Mouse (Mus musculus): Measurements from ENCODE around the gene Chst11. TPM values are rescaled to one million over a fixed set of nuclear protein-coding genes. Genes with fewer than 3 reads are reported as not detected.

Chst11 gene
- polyA plus RNA-seq, 1 experiment from 2014 or later = 3.2 TPM

DNA sequence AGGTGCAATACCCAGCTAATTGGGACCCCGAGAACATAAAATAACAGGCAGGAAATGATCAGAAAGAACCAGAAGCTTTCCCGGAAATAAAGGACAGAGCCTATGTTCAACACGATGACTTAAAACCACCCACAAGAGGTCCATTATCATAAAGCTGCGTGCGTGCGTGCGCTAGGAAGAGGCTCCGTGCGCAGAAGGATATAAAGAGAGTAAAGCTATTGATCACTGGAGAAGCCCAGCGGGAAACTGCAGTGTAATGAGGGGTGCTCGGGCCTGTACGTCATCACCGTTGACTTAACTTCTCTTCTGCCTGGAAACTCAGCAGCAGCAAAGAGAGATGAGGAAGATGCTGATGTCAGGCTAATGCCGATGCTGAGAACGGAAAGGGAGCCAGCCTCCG, 224.8 kb downstream of the Chst11 start:
- H3K36me3 ChIP-seq (ENCODE audit: control insufficient read depth, insufficient read depth, low read length) = no peaks in the 10 kb centered on the region

DNA sequence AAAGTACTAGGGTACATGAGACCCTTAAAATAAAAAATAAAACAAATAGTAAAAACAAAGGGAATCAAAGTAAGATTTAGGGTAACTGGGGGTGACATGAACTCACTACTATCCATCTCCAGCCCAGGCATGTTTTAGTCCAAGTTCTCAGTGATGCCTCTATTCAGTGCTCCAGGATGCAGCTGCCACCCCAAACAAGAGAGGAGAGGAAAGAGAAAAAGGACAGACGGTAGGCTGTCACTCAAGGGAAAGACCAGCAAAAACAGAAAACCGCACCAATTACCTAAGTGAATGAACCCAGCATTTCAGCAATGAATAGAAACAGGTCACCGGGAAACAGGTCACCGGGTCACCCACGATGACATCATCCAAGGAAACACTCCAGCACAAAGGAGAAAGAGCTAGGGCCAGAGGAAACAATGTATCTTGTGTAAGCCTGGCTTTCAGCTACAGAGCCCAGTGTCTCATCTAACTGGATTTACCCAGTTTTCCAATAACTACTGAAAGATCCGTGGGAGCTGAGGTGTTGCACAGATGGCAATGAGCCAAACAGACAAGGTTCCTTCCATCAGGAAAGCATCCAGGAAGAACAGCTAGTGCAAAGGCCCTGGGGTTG, 225.8 kb downstream of the Chst11 start:
- ATAC-seq = no peak
- Histone ChIP-seq H3K36me3 (ENCODE audit: control insufficient read depth, insufficient read depth, low read length) (no peaks in the 10 kb centered on the region), H3K4me1 (ENCODE audit: control insufficient read depth, insufficient read depth, low read length) (peaks cover 6% of the 10 kb centered on the region), H3K27me3 (ENCODE audit: control insufficient read depth, insufficient read depth, low read depth, low read length) (no peaks in the 10 kb centered on the region), H3K9ac (ENCODE audit: low read depth, low read length) (no peak overlapping the region), H3K4me2 (ENCODE audit: low read length) (no peak overlapping the region), H3K9me3 (replicated peaks; ENCODE audit: control insufficient read depth, low read length, poor library complexity, severe bottlenecking) (no peaks in the 10 kb centered on the region), H3K4me3 (ENCODE audit: low read depth, low read length) (no peak overlapping the region), H3K27ac (ENCODE audit: low read length) (no peak overlapping the region)
- WGBS = 33% methylated on average over 6 of the region's 6 CpGs

More for the DNA sequence above, 224.8 kb downstream of the Chst11 start:
- peaks cover 6% of the 10 kb centered on the region for H3K4me1 ChIP-seq (ENCODE audit: control insufficient read depth, insufficient read depth, low read length)
- no peak overlapping the region for H3K4me3 ChIP-seq (ENCODE audit: low read depth, low read length)
- H3K9me3 ChIP-seq (replicated peaks; ENCODE audit: control insufficient read depth, low read length, poor library complexity, severe bottlenecking) = no peaks in the 10 kb centered on the region
- no peaks in the 10 kb centered on the region for H3K27me3 ChIP-seq (ENCODE audit: control insufficient read depth, insufficient read depth, low read depth, low read length)
- H3K27ac ChIP-seq (ENCODE audit: low read length) = no peak overlapping the region
- no peak overlapping the region for H3K9ac ChIP-seq (ENCODE audit: low read depth, low read length)
- ATAC-seq = no peak
- 60% methylated on average over 16 of the region's 16 CpGs for WGBS
- H3K4me2 ChIP-seq (ENCODE audit: low read length) = peak overlapping the region; percentile 24; the same call in 1 of the 2 replicates

DNA sequence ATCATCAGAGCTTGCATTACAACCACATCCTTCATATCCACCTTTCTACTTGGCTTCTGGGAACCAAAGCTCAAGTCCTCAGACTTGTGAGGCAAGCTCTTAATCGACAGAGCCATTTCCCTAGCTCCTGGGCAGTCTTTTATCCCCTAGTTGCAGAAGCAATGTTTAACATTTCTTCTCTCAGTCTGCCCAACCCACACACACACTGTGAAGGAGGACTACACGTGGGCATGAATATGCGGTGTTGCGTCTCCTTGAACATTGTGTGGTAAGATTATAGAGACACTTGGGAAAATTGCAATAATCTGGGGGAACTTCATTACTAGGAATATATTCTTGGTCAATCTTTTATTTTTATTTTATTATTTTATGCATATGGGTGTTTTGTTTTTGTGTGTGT, 227.3 kb downstream of the Chst11 start:
- no peak overlapping the region for H3K4me3 ChIP-seq (ENCODE audit: low read depth, low read length)
- ATAC-seq = no peak
- H3K4me1 ChIP-seq (ENCODE audit: control insufficient read depth, insufficient read depth, low read length) = peaks cover 6% of the 10 kb centered on the region
- 95% methylated on average over 4 of the region's 4 CpGs for WGBS
- H3K36me3 ChIP-seq (ENCODE audit: control insufficient read depth, insufficient read depth, low read length) = no peaks in the 10 kb centered on the region
- no peak overlapping the region for H3K4me2 ChIP-seq (ENCODE audit: low read length)
- no peak overlapping the region for H3K9ac ChIP-seq (ENCODE audit: low read depth, low read length)
- no peak overlapping the region for H3K27ac ChIP-seq (ENCODE audit: low read length)
- H3K9me3 ChIP-seq (replicated peaks; ENCODE audit: control insufficient read depth, low read length, poor library complexity, severe bottlenecking) = no peaks in the 10 kb centered on the region
- H3K27me3 ChIP-seq (ENCODE audit: control insufficient read depth, insufficient read depth, low read depth, low read length) = no peaks in the 10 kb centered on the region

DNA sequence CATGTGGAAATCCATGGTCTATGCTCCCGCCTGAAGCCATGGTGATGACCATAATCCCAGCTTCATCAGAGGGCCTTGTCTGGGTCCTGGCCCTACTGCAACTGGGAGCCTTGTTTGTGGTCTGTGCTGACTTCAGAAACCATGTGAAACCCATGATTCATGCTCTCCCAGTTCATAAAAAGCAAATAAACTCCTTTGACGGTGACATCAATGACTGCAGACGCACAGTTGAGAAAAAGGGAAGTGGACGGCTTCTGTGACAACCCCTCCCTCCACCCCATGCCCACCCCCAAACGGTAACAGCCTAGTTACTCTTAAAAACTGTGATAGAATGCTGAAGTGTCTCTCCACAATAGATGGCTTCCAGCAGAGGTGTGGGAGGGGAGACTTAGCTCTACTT, 230.3 kb downstream of the Chst11 start:
- 67% methylated on average over 5 of the region's 5 CpGs for WGBS
- Histone ChIP-seq H3K4me3 (ENCODE audit: low read depth, low read length) (no peak overlapping the region), H3K4me2 (ENCODE audit: low read length) (no peak overlapping the region), H3K27ac (ENCODE audit: low read length) (no peak overlapping the region), H3K4me1 (ENCODE audit: control insufficient read depth, insufficient read depth, low read length) (no peaks in the 10 kb centered on the region), H3K9me3 (replicated peaks; ENCODE audit: control insufficient read depth, low read length, poor library complexity, severe bottlenecking) (no peaks in the 10 kb centered on the region), H3K36me3 (ENCODE audit: control insufficient read depth, insufficient read depth, low read length) (no peaks in the 10 kb centered on the region), H3K27me3 (ENCODE audit: control insufficient read depth, insufficient read depth, low read depth, low read length) (no peaks in the 10 kb centered on the region), H3K9ac (ENCODE audit: low read depth, low read length) (no peak overlapping the region)
- no peak for ATAC-seq

DNA sequence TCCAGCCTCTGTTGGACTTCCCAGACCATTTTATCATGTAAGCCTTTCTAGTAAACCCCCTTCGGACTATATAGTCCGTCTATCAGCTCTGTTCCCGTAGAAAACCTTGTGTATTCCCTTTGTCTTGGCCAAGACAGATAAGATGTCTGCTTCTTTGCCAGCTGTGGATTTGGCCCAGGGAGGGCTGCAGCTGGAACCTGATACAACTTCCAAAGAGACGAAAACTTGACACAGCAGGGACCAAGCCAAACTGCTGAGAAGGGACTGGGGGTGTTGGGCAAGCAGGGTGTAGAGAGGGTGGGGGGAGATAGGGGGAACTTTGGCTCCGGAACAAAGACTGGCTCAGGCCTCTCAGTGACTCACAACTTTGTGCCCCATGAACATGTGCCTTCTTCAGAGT, 232.0 kb downstream of the Chst11 start:
- Histone ChIP-seq H3K36me3 (ENCODE audit: control insufficient read depth, insufficient read depth, low read length) (no peaks in the 10 kb centered on the region), H3K9ac (ENCODE audit: low read depth, low read length) (no peak overlapping the region), H3K27ac (ENCODE audit: low read length) (no peak overlapping the region), H3K4me1 (ENCODE audit: control insufficient read depth, insufficient read depth, low read length) (no peaks in the 10 kb centered on the region), H3K4me3 (ENCODE audit: low read depth, low read length) (no peak overlapping the region), H3K4me2 (ENCODE audit: low read length) (no peak overlapping the region), H3K27me3 (ENCODE audit: control insufficient read depth, insufficient read depth, low read depth, low read length) (no peaks in the 10 kb centered on the region), H3K9me3 (replicated peaks; ENCODE audit: control insufficient read depth, low read length, poor library complexity, severe bottlenecking) (no peaks in the 10 kb centered on the region)
- 81% methylated on average over 5 of the region's 5 CpGs for WGBS
- ATAC-seq = no peak

DNA sequence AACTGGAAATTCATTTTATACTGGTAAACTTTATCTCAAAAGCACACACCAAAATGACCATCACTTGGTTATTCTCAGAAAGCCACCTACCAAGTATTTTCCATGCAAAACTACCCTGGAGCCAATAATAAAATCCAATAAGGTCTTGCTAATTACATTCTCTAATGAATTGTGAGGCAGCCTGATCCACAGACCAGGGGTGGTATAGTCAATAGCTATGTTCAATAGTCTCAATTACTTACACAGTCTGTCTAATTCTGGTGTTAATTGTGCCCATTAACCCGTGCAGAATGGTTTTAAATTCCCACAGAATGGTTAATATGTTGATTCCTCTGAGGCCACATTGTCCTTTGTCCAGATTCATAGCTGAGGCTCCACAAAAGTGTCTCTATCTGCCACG, 233.5 kb downstream of the Chst11 start:
- Histone ChIP-seq H3K27me3 (ENCODE audit: control insufficient read depth, insufficient read depth, low read depth, low read length) (no peaks in the 10 kb centered on the region), H3K9me3 (replicated peaks; ENCODE audit: control insufficient read depth, low read length, poor library complexity, severe bottlenecking) (no peaks in the 10 kb centered on the region), H3K36me3 (ENCODE audit: control insufficient read depth, insufficient read depth, low read length) (no peaks in the 10 kb centered on the region), H3K4me2 (ENCODE audit: low read length) (no peak overlapping the region), H3K4me3 (ENCODE audit: low read depth, low read length) (no peak overlapping the region), H3K9ac (ENCODE audit: low read depth, low read length) (no peak overlapping the region), H3K27ac (ENCODE audit: low read length) (no peak overlapping the region), H3K4me1 (ENCODE audit: control insufficient read depth, insufficient read depth, low read length) (no peaks in the 10 kb centered on the region)
- WGBS = 47% methylated on average over 2 of the region's 2 CpGs
- no peak for ATAC-seq

DNA sequence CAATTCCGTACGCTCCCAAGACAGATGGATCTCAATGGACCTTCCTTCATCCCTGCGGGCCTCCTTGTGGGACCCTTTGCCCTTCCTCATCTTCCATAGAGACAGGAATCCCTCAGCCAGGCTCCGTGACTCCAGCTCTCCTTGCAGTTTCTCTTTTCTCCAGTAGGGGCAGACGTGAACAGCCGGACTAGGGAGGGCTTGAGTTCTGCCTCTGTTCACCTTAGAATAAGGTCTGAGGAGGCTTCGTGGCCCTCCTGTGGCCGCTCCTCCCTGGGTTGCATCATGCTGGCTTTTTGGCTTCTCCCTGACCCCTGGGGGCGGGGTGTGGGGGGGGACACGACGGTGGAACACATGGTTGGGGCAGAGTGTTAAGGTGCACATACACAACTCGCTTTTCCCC, 234.4 kb downstream of the Chst11 start:
- no peaks in the 10 kb centered on the region for H3K4me1 ChIP-seq (ENCODE audit: control insufficient read depth, insufficient read depth, low read length)
- peak; percentile 64 for ATAC-seq
- no peak overlapping the region for H3K4me2 ChIP-seq (ENCODE audit: low read length)
- no peak overlapping the region for H3K9ac ChIP-seq (ENCODE audit: low read depth, low read length)
- no peak overlapping the region for H3K27ac ChIP-seq (ENCODE audit: low read length)
- no peaks in the 10 kb centered on the region for H3K27me3 ChIP-seq (ENCODE audit: control insufficient read depth, insufficient read depth, low read depth, low read length)
- WGBS = 23% methylated on average over 12 of the region's 12 CpGs
- H3K36me3 ChIP-seq (ENCODE audit: control insufficient read depth, insufficient read depth, low read length) = no peaks in the 10 kb centered on the region
- no peaks in the 10 kb centered on the region for H3K9me3 ChIP-seq (replicated peaks; ENCODE audit: control insufficient read depth, low read length, poor library complexity, severe bottlenecking)
- H3K4me3 ChIP-seq (ENCODE audit: low read depth, low read length) = no peak overlapping the region

DNA sequence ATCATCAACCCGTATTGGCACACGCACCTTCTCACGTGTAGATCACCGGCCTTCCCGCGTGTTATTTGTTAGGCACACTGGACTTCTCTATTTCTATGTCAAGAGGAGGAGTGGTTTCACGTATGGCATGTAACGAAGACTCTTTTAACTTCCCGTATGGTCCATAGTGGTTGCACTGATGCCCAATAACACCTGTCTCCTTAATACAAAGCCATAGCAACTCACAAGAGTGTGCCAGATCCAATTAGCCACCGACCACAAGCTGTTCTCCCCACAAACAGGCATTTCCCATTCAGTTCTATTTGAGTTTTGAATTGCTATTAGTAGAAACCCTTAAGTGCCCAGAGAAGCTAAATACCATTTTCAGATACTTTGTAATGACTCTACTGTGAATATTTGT, 234.9 kb downstream of the Chst11 start:
- Histone ChIP-seq H3K27ac (ENCODE audit: low read length) (no peak overlapping the region), H3K4me1 (ENCODE audit: control insufficient read depth, insufficient read depth, low read length) (no peaks in the 10 kb centered on the region), H3K9me3 (replicated peaks; ENCODE audit: control insufficient read depth, low read length, poor library complexity, severe bottlenecking) (no peaks in the 10 kb centered on the region), H3K9ac (ENCODE audit: low read depth, low read length) (no peak overlapping the region), H3K4me2 (ENCODE audit: low read length) (no peak overlapping the region), H3K4me3 (ENCODE audit: low read depth, low read length) (no peak overlapping the region), H3K27me3 (ENCODE audit: control insufficient read depth, insufficient read depth, low read depth, low read length) (no peaks in the 10 kb centered on the region), H3K36me3 (ENCODE audit: control insufficient read depth, insufficient read depth, low read length) (no peaks in the 10 kb centered on the region)
- whole genome bisulfite sequencing = 86% methylated on average over 10 of the region's 10 CpGs
- ATAC-seq = no peak

DNA sequence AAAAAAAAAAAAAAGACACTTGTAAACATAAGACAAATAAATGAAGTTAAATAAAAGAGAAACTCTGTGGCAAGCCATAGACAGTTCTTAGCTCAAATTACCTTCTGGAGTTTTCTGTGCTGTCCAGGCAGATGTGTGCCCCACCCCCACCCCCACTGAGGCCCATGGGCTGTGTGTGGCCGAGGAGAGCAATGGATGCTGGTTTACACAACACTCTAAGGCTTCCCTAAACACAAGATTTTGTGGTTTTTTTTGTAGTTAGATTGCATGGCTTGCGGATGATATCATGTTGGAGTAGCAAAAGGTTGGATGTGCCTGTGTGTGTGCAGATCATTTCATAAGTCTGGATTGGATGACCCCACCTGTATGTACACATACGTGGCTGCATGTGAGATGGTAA, 235.5 kb downstream of the Chst11 start:
- Histone ChIP-seq H3K4me1 (ENCODE audit: control insufficient read depth, insufficient read depth, low read length) (no peaks in the 10 kb centered on the region), H3K4me3 (ENCODE audit: low read depth, low read length) (no peak overlapping the region), H3K4me2 (ENCODE audit: low read length) (no peak overlapping the region), H3K27me3 (ENCODE audit: control insufficient read depth, insufficient read depth, low read depth, low read length) (no peaks in the 10 kb centered on the region), H3K27ac (ENCODE audit: low read length) (no peak overlapping the region), H3K9ac (ENCODE audit: low read depth, low read length) (no peak overlapping the region), H3K9me3 (replicated peaks; ENCODE audit: control insufficient read depth, low read length, poor library complexity, severe bottlenecking) (no peaks in the 10 kb centered on the region), H3K36me3 (ENCODE audit: control insufficient read depth, insufficient read depth, low read length) (no peaks in the 10 kb centered on the region)
- 90% methylated on average over 3 of the region's 3 CpGs for WGBS
- ATAC-seq = no peak

All from midbrain, embryonic 16.5 days (tissue).